Mouse (Mus musculus): ENCODE data around the gene Zfp811. TPM values are rescaled to one million over a fixed set of nuclear protein-coding genes. Genes with fewer than 3 reads are reported as not detected.

Gene Zfp811
- total RNA-seq, 1 experiment from 2014 or later: not detected

- ATAC-seq (replicated peaks; ENCODE audit: low read depth, poor library complexity, severe bottlenecking): no peak
These were observed 43.3 kb downstream of the Zfp811 start for GRCm38 (mm10) chr17:32766422-32766821.

GRCm38 (mm10) chr17:32757331-32757730 is 52.4 kb downstream of the Zfp811 start:
- ATAC-seq (replicated peaks; ENCODE audit: low read depth, poor library complexity, severe bottlenecking): no peak

GRCm38 (mm10) chr17:32753634-32754033 is 56.1 kb downstream of the Zfp811 start:
- ATAC-seq (replicated peaks; ENCODE audit: low read depth, poor library complexity, severe bottlenecking): peak; percentile 42; the same call in 1 of the 2 replicates

DNA sequence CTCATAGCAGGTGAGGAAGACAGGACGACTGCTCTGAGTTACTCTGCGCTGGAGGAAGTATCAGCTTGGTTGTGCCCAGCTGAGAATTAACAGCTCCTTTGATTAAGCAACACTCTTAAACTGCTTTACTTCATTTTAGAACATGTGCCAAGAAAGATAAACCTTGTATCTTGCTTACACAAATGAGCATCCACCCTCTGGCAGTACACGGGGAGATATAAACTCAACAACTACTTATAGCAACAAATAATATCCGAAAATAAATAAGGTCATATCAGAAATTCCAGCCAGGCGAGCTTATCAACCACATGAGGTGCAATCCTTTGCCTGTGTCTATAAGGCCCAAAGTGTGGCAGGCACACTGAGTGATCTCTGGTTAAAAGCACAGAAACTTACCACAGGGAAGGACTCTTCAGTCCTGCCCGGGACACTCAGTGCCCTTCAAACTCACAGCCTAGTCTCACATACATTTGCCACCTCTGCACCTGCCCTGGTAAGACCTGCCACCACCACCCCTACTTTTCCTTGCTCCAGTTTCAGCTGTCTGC is 56.8 kb downstream of the Zfp811 start:
- ATAC-seq (replicated peaks; ENCODE audit: low read depth, poor library complexity, severe bottlenecking): peak; percentile 47; the same call in 1 of the 2 replicates

GRCm38 (mm10) chr17:32750611-32751010 is 59.1 kb downstream of the Zfp811 start:
- no peak for ATAC-seq (replicated peaks; ENCODE audit: low read depth, poor library complexity, severe bottlenecking)

Other genes starting within 250 kb of the Zfp811 start
- gene Cyp4f37, start 188.6 kb downstream of the Zfp811 start, total RNA-seq (2017): not detected in 2 replicates
- not detected in 2 replicates for gene Cyp4f40, start 151.0 kb downstream of the Zfp811 start, total RNA-seq (2017)
- not detected in 2 replicates for gene Cyp4f15, start 124.3 kb downstream of the Zfp811 start, total RNA-seq (2017)
- gene Zfp871, start 21.6 kb downstream of the Zfp811 start, total RNA-seq (2017): 29.4 and 38.3 TPM in 2 replicates
- gene Zfp799, start 20.3 kb upstream of the Zfp811 start, total RNA-seq (2017): 4.9 and 9.1 TPM in 2 replicates
- 2.5 and 7.3 TPM in 2 replicates for gene Zfp870, start 81.7 kb upstream of the Zfp811 start, total RNA-seq (2017)
- not detected in 2 replicates for gene Cyp4f14, start 107.4 kb upstream of the Zfp811 start, total RNA-seq (2017)
- gene Cyp4f13, start 137.5 kb upstream of the Zfp811 start, total RNA-seq (2017): 8.2 and 10.7 TPM in 2 replicates
- gene Zfp472, start 155.9 kb upstream of the Zfp811 start, total RNA-seq (2017): 16.7 and 18.8 TPM in 2 replicates
- gene Zfp952, start 183.2 kb upstream of the Zfp811 start, total RNA-seq (2017): 6.2 and 10.3 TPM in 2 replicates
- gene Zfp763, start 223.5 kb upstream of the Zfp811 start, total RNA-seq (2017): 9.9 and 16.0 TPM in 2 replicates